Mouse (Mus musculus): ENCODE data around the gene D030056L22Rik.
A peak's percentile ranks its signal among the peaks of the same experiment; 100 is the strongest.

Gene D030056L22Rik

GRCm38 (mm10) chr19:18712866-18713300 lies at the start of gene D030056L22Rik:
Gene D030056L22Rik, plus strand, starts transcription at chr19:18713193.
- DNase-seq (ENCODE audit: low spot score): peak; percentile 98

GRCm38 (mm10) chr19:18663904-18664303 lies 49.1 kb upstream of the D030056L22Rik start:
- DNase-seq (ENCODE audit: low spot score): no peak

GRCm38 (mm10) chr19:18666966-18667365 lies 46.0 kb upstream of the D030056L22Rik start:
- no peak for DNase-seq (ENCODE audit: low spot score)

- no peak for DNase-seq (ENCODE audit: low spot score)
These were observed 43.4 kb upstream of the D030056L22Rik start for GRCm38 (mm10) chr19:18669551-18669950.

- peak; percentile 99 for DNase-seq (ENCODE audit: low spot score)
These were observed 42.4 kb upstream of the D030056L22Rik start, which contains the start of gene Carnmt1 for GRCm38 (mm10) chr19:18670608-18671007. Gene Carnmt1, plus strand, starts transcription at chr19:18670764.

GRCm38 (mm10) chr19:18671056-18671741 lies 41.8 kb upstream of the D030056L22Rik start:
- DNase-seq (ENCODE audit: low spot score): peak; percentile 46

GRCm38 (mm10) chr19:18672498-18672897 lies 40.5 kb upstream of the D030056L22Rik start:
- DNase-seq (ENCODE audit: low spot score): no peak

- DNase-seq (ENCODE audit: low spot score): no peak
These were observed 39.9 kb upstream of the D030056L22Rik start for GRCm38 (mm10) chr19:18673116-18673515.

- DNase-seq (ENCODE audit: low spot score): no peak
These were observed 30.9 kb upstream of the D030056L22Rik start for GRCm38 (mm10) chr19:18682142-18682541.

- peak; percentile 75 for DNase-seq (ENCODE audit: low spot score)
These were observed 25.4 kb upstream of the D030056L22Rik start for GRCm38 (mm10) chr19:18687556-18687955.

- no peak for DNase-seq (ENCODE audit: low spot score)
These were observed 20.8 kb upstream of the D030056L22Rik start for GRCm38 (mm10) chr19:18692176-18692575.

- DNase-seq (ENCODE audit: low spot score): no peak
These were observed 20.2 kb upstream of the D030056L22Rik start for GRCm38 (mm10) chr19:18692768-18693167.

GRCm38 (mm10) chr19:18695116-18695515 lies 17.9 kb upstream of the D030056L22Rik start:
- no peak for DNase-seq (ENCODE audit: low spot score)

- no peak for DNase-seq (ENCODE audit: low spot score)
These were observed 17.4 kb upstream of the D030056L22Rik start for GRCm38 (mm10) chr19:18695552-18695951.

GRCm38 (mm10) chr19:18708101-18708500 lies 4.9 kb upstream of the D030056L22Rik start:
- DNase-seq (ENCODE audit: low spot score): no peak

- DNase-seq (ENCODE audit: low spot score): no peak
These were observed 2.1 kb upstream of the D030056L22Rik start for GRCm38 (mm10) chr19:18710903-18711302.

GRCm38 (mm10) chr19:18711589-18711988 lies 1.4 kb upstream of the D030056L22Rik start:
- DNase-seq (ENCODE audit: low spot score): no peak

- peak; percentile 8 for DNase-seq (ENCODE audit: low spot score)
These were observed 684 bp upstream of the D030056L22Rik start for GRCm38 (mm10) chr19:18712153-18712865.

GRCm38 (mm10) chr19:18713357-18713756 lies 364 bp downstream of the D030056L22Rik start:
- DNase-seq (ENCODE audit: low spot score): peak; percentile 30

GRCm38 (mm10) chr19:18716374-18716773 lies 3.4 kb downstream of the D030056L22Rik start:
- DNase-seq (ENCODE audit: low spot score): peak; percentile 88

GRCm38 (mm10) chr19:18720337-18720736 lies 7.3 kb downstream of the D030056L22Rik start:
- DNase-seq (ENCODE audit: low spot score): no peak

- no peak for DNase-seq (ENCODE audit: low spot score)
These were observed 12.2 kb downstream of the D030056L22Rik start for GRCm38 (mm10) chr19:18725186-18725585.

- no peak for DNase-seq (ENCODE audit: low spot score)
These were observed 17.3 kb downstream of the D030056L22Rik start for GRCm38 (mm10) chr19:18730255-18730654.
